Mouse (Mus musculus) limb, embryonic 11.5 days (tissue): ENCODE measurements at regions not wholly inside any gene's neighbourhood (a gene's known extent, or its start where the extent isn't known, plus 50 kb on each side); places are given as distances from the start of the nearest gene placed in this dataset.

Experiments used
- ATAC-seq: fragments of 200-750 bp; cut with Nextera tagmentation; 2 replicates; pipeline ENCODE4 v1.8.0; 2017; ENCODE audit warnings: low read depth; ENCODE audit not compliant: insufficient number of reproducible peaks, low FRiP score, low TSS enrichment
- DNase-seq: peaks from one replicate; pipeline ENCODE4 v3.0.0-alpha.2; 2015; ENCODE audit warnings: low spot score
- H3K27ac ChIP-seq: fragments of 300-500 bp; sonication (generic); replicated peaks from 2 replicates; pipeline ENCODE4 v1.5.1; 2014; ENCODE audit warnings: low read depth, mild to moderate bottlenecking, low read length
- H3K27me3 ChIP-seq: fragments of 300-500 bp; sonication (generic); 2 replicates; pipeline ENCODE4 v1.6.1; 2014; ENCODE audit warnings: mild to moderate bottlenecking, low read length, mixed read lengths; ENCODE audit not compliant: control insufficient read depth, insufficient read depth
- H3K36me3 ChIP-seq: fragments of 300-500 bp; sonication (generic); 2 replicates; pipeline ENCODE4 v1.6.1; 2014; ENCODE audit warnings: mild to moderate bottlenecking, low read length, moderate library complexity, mixed read lengths; ENCODE audit not compliant: control insufficient read depth, insufficient read depth
- H3K4me1 ChIP-seq: fragments of 300-500 bp; sonication (generic); 2 replicates; pipeline ENCODE4 v1.6.1; 2014; ENCODE audit warnings: low read length, mixed read lengths; ENCODE audit not compliant: control insufficient read depth, insufficient read depth
- H3K4me2 ChIP-seq: fragments of 300-500 bp; sonication (generic); 2 replicates; pipeline ENCODE4 v1.6.1; 2014; ENCODE audit warnings: low read depth, mild to moderate bottlenecking, moderate library complexity; ENCODE audit not compliant: severe bottlenecking
- H3K4me3 ChIP-seq: fragments of 300-500 bp; sonication (generic); 2 replicates; pipeline ENCODE4 v1.5.1; 2014; ENCODE audit warnings: low read depth, low read length
- H3K9ac ChIP-seq: fragments of 300-500 bp; sonication (generic); 2 replicates; pipeline ENCODE4 v1.6.1; 2014; ENCODE audit warnings: mild to moderate bottlenecking, low read length
- H3K9me3 ChIP-seq: fragments of 300-500 bp; sonication (generic); 2 replicates; pipeline ENCODE4 v1.6.1; 2016; ENCODE audit warnings: low read length; ENCODE audit not compliant: control insufficient read depth
- WGBS: fragments of 180-500 bp; shearing (Covaris S2); extraction: QIAGEN DNeasy Blood & Tissue Kit; methylation state at CpG from one replicate; pipeline ENCODE4 v1.1.7; 2014; 5-methylcytosine and 5-hydroxymethylcytosine counted together

DNA sequence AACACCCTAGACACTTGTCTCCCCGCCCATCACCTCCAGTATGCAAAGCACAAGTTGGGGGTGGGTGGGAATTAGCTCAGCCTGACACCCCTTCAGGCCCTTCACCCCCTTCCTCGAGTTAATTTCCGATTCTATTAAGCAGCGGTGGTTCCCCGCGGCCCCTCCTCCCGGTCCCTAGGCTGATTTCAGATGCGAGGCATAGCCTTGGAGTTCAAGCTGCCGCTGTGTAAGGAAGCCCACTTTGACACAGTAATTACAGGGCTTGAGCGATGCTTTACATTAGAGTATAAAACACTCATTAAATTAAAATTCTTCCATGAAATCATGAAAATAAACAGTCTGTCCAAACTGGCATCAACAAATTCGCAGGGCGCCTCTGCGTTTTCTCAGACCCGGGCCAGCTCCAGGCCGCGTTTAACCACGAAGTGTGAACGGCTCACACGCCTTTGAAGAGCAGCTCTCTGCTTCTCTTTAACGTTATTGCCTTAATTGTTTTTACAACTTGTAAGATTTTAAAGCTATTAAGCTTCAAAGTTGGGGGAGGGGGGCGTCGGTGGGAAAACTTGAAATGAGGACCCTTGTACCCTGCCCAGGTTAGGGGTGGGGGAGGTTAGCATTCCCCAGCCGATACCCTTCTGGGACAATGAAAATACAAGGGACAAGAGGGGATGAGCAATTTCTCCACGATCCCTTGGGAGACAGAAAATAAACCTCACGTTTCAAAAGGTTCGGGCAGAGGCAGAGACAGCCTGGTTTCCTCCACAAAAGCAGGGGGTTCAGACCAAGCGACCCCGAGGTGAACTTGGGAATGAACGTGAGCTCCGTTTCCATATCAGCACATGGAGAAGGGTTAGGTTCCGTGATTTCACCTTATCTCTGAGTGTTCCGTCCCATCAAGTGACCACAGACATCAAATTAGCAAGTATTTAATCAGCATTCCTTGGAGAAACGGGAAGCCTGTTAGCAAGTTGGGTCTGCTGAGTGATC is 114.4 kb downstream of the Dicer1 start:
- ATAC-seq (peak; percentile 68), DNase-seq (peak; percentile 78)
- Histone ChIP-seq H3K9ac (no peak overlapping the region), H3K36me3 (no peaks in the 10 kb centered on the region), H3K4me3 (no peak overlapping the region), H3K4me1 (peaks cover 31% of the 10 kb centered on the region), H3K4me2 (peak overlapping the region; percentile 27), H3K27ac (no peak overlapping the region), H3K9me3 (peaks cover 4% of the 10 kb centered on the region; the same call in 1 of the 2 replicates), H3K27me3 (0 out of 2 replicates have a peak, but pooled peaks cover 5% of the 10 kb centered on the region)
- WGBS = 2% methylated on average over 33 of the region's 33 CpGs

DNA sequence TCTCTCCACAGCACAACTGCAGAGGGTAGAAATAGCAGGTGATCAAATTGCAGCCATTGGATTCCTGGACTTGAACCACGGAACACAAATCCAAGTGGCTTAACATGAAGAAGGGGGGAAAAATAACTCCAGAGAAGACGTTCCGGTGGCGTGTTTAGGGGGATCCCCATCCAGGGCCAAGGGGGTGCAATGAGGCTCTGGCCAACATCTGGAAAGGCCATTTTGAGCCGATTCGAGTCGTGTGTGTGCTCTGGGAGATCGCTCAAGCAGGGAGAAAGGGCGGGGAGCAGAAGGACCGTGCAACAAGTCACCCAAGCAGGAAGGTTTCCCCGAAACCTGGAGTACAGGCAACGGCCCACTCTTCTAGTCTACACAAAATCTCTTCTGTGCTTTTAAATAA is 115.3 kb downstream of the Dicer1 start:
- H3K4me3 ChIP-seq = no peak overlapping the region
- H3K36me3 ChIP-seq = no peaks in the 10 kb centered on the region
- peak; percentile 61 for DNase-seq

GRCm38 (mm10) chr12:104634818-104635217 is 116.9 kb downstream of the Dicer1 start:
- H3K9me3 ChIP-seq = peaks cover 4% of the 10 kb centered on the region; the same call in 1 of the 2 replicates
- no peak overlapping the region for H3K4me3 ChIP-seq
- no peaks in the 10 kb centered on the region for H3K36me3 ChIP-seq
- no peak overlapping the region; the same call in 1 of the 2 replicates for H3K9ac ChIP-seq
- H3K27me3 ChIP-seq = 0 out of 2 replicates have a peak, but pooled peaks cover 5% of the 10 kb centered on the region
- peak; percentile 44; the same call in 1 of the 2 replicates for ATAC-seq
- DNase-seq = peak; percentile 74
- H3K4me2 ChIP-seq = peak overlapping the region; percentile 21; the same call in 1 of the 2 replicates
- H3K4me1 ChIP-seq = peaks cover 31% of the 10 kb centered on the region
- peak overlapping the region; percentile 38 for H3K27ac ChIP-seq
- 19% methylated on average over 10 of the region's 10 CpGs for WGBS

More for the DNA sequence above, 115.3 kb downstream of the Dicer1 start:
- Histone ChIP-seq H3K9ac (no peak overlapping the region), H3K27me3 (0 out of 2 replicates have a peak, but pooled peaks cover 5% of the 10 kb centered on the region), H3K4me1 (peaks cover 31% of the 10 kb centered on the region), H3K27ac (peak overlapping the region; percentile 1; the same call in 1 of the 2 replicates), H3K9me3 (peaks cover 4% of the 10 kb centered on the region; the same call in 1 of the 2 replicates), H3K4me2 (peak overlapping the region; percentile 27; the same call in 1 of the 2 replicates)
- ATAC-seq = no peak
- WGBS = 23% methylated on average over 12 of the region's 12 CpGs

GRCm38 (mm10) chr12:104630590-104630989 is 121.2 kb downstream of the Dicer1 start:
- Histone ChIP-seq H3K27me3 (0 out of 2 replicates have a peak, but pooled peaks cover 2% of the 10 kb centered on the region), H3K27ac (no peak overlapping the region), H3K9me3 (0 out of 2 replicates have a peak, but pooled peaks cover 4% of the 10 kb centered on the region), H3K36me3 (no peaks in the 10 kb centered on the region), H3K4me3 (no peak overlapping the region), H3K9ac (no peak overlapping the region), H3K4me2 (no peak overlapping the region), H3K4me1 (peaks cover 12% of the 10 kb centered on the region; the same call in 1 of the 2 replicates)
- WGBS = 93% methylated on average over 3 of the region's 3 CpGs
- ATAC-seq (no peak), DNase-seq (no peak)

GRCm38 (mm10) chr12:104629449-104629848 is 122.3 kb downstream of the Dicer1 start:
- Histone ChIP-seq H3K9me3 (0 out of 2 replicates have a peak, but pooled peaks cover 4% of the 10 kb centered on the region), H3K27me3 (0 out of 2 replicates have a peak, but pooled peaks cover 2% of the 10 kb centered on the region), H3K4me2 (no peak overlapping the region), H3K36me3 (no peaks in the 10 kb centered on the region), H3K9ac (no peak overlapping the region), H3K4me1 (peaks cover 14% of the 10 kb centered on the region), H3K4me3 (no peak overlapping the region), H3K27ac (no peak overlapping the region)
- DNase-seq = no peak
- no peak for ATAC-seq
- 94% methylated on average over 2 of the region's 2 CpGs for WGBS

GRCm38 (mm10) chr12:104626054-104626453 is 125.7 kb downstream of the Dicer1 start:
- Histone ChIP-seq H3K27me3 (no peaks in the 10 kb centered on the region), H3K4me1 (peaks cover 23% of the 10 kb centered on the region), H3K27ac (no peak overlapping the region), H3K9me3 (no peaks in the 10 kb centered on the region), H3K4me3 (no peak overlapping the region), H3K9ac (no peak overlapping the region), H3K36me3 (no peaks in the 10 kb centered on the region), H3K4me2 (no peak overlapping the region)
- DNase-seq (no peak), ATAC-seq (no peak)
- 90% methylated on average over 5 of the region's 5 CpGs for WGBS

- H3K27ac ChIP-seq = peak overlapping the region; percentile 78
- peak; percentile 82 for ATAC-seq
- no peaks in the 10 kb centered on the region for H3K36me3 ChIP-seq
- 12% methylated on average over 7 of the region's 7 CpGs for WGBS
- H3K4me3 ChIP-seq = no peak overlapping the region
- H3K4me2 ChIP-seq = peak overlapping the region; percentile 22
- H3K9me3 ChIP-seq = no peaks in the 10 kb centered on the region
- H3K9ac ChIP-seq = no peak overlapping the region
- H3K4me1 ChIP-seq = peaks cover 23% of the 10 kb centered on the region
- H3K27me3 ChIP-seq = no peaks in the 10 kb centered on the region
- peak; percentile 67 for DNase-seq
Observed at GRCm38 (mm10) chr12:104623896-104624685, 127.7 kb downstream of the Dicer1 start.
